Mouse (Mus musculus) neural tube, embryonic 14.5 days (tissue): ENCODE measurements around the gene D330045A20Rik. TPM values are rescaled to one million over a fixed set of nuclear protein-coding genes. Genes with fewer than 3 reads are reported as not detected.

ENCODE experiments used
- ATAC-seq: fragments of 200-750 bp; cut with Nextera tagmentation; 2 replicates; pipeline ENCODE4 v1.8.0; 2017; ENCODE audit warnings: low read depth, mild to moderate bottlenecking, moderate TSS enrichment, moderate library complexity
- H3K27ac ChIP-seq: fragments of 300-500 bp; sonication (generic); 2 replicates; pipeline ENCODE4 v1.5.1; 2014; ENCODE audit warnings: low read depth, mild to moderate bottlenecking, control low read depth, low read length, moderate library complexity, mixed read lengths
- H3K27me3 ChIP-seq: fragments of 300-500 bp; sonication (generic); 2 replicates; pipeline ENCODE4 v1.6.1; 2014; ENCODE audit warnings: low read length; ENCODE audit not compliant: control insufficient read depth, insufficient read depth
- H3K36me3 ChIP-seq: fragments of 300-500 bp; sonication (generic); 2 replicates; pipeline ENCODE4 v1.6.1; 2014; ENCODE audit warnings: low read length, mixed read lengths; ENCODE audit not compliant: control insufficient read depth, insufficient read depth
- H3K4me1 ChIP-seq: fragments of 300-500 bp; sonication (generic); 2 replicates; pipeline ENCODE4 v1.6.1; 2014; ENCODE audit warnings: low read length; ENCODE audit not compliant: control insufficient read depth, insufficient read depth
- H3K4me2 ChIP-seq: fragments of 300-500 bp; sonication (generic); 2 replicates; pipeline ENCODE4 v1.6.1; 2014; ENCODE audit warnings: mild to moderate bottlenecking, low read depth, low read length, control low read depth
- H3K4me3 ChIP-seq: fragments of 300-500 bp; sonication (generic); 2 replicates; pipeline ENCODE4 v1.5.1; 2014; ENCODE audit warnings: low read depth, low read length, control low read depth, mixed read lengths
- H3K9ac ChIP-seq: fragments of 300-500 bp; sonication (generic); replicated peaks from 2 replicates; pipeline ENCODE4 v1.6.1; 2014; ENCODE audit warnings: low read depth, mild to moderate bottlenecking, control low read depth, low read length, mixed read lengths
- H3K9me3 ChIP-seq: fragments of 300-500 bp; sonication (generic); 2 replicates; pipeline ENCODE4 v1.6.1; 2016; ENCODE audit warnings: low read length; ENCODE audit not compliant: control insufficient read depth
- WGBS: fragments of 180-500 bp; shearing (Covaris S2); extraction: QIAGEN DNeasy Blood & Tissue Kit; methylation state at CpG from one replicate; pipeline ENCODE4 v1.1.7; 2014; 5-methylcytosine and 5-hydroxymethylcytosine counted together
- polyA plus RNA-seq: library from polyadenylated mRNA; unstranded; fragments of >200 nt; fragmentation: Nextera tagmentation; extraction: Ambion mirVana; gene quantifications from 2 replicates; pipeline ENCODE4 v1.2.1, GENCODE M21; 2014

D330045A20Rik gene
- polyA plus RNA-seq, 1 experiment from 2014 or later, result 1.3 TPM

- H3K9me3 ChIP-seq, result no peaks in the 10 kb centered on the region
- H3K27me3 ChIP-seq, result no peaks in the 10 kb centered on the region
- no peak overlapping the region for H3K9ac ChIP-seq
- no peak overlapping the region for H3K27ac ChIP-seq
- no peak overlapping the region for H3K4me3 ChIP-seq
- no peaks in the 10 kb centered on the region for H3K4me1 ChIP-seq
- H3K4me2 ChIP-seq, result no peak overlapping the region
- no peaks in the 10 kb centered on the region for H3K36me3 ChIP-seq
- ATAC-seq, result no peak
- 72% methylated on average over 5 of the region's 5 CpGs for WGBS
Measured at GRCm38 (mm10) chrX:139524303-139525091, 44.3 kb downstream of the D330045A20Rik start.

GRCm38 (mm10) chrX:139525724-139526123 is 45.6 kb downstream of the D330045A20Rik start:
- WGBS, result 95% methylated on average over 2 of the region's 2 CpGs

GRCm38 (mm10) chrX:139526984-139527383 is 46.8 kb downstream of the D330045A20Rik start:
- no peak overlapping the region for H3K9ac ChIP-seq
- H3K27ac ChIP-seq, result no peak overlapping the region
- no peak overlapping the region for H3K4me2 ChIP-seq
- no peaks in the 10 kb centered on the region for H3K27me3 ChIP-seq
- no peak for ATAC-seq
- WGBS, result 93% methylated on average over 4 of the region's 4 CpGs
- H3K4me3 ChIP-seq, result no peak overlapping the region
- no peaks in the 10 kb centered on the region for H3K9me3 ChIP-seq
- no peaks in the 10 kb centered on the region for H3K4me1 ChIP-seq
- no peaks in the 10 kb centered on the region for H3K36me3 ChIP-seq

More at GRCm38 (mm10) chrX:139525724-139526123, 45.6 kb downstream of the D330045A20Rik start:
- Histone ChIP-seq H3K4me1 (no peaks in the 10 kb centered on the region), H3K36me3 (no peaks in the 10 kb centered on the region), H3K4me2 (no peak overlapping the region), H3K9ac (no peak overlapping the region), H3K27ac (no peak overlapping the region), H3K27me3 (no peaks in the 10 kb centered on the region), H3K9me3 (no peaks in the 10 kb centered on the region), H3K4me3 (no peak overlapping the region)
- no peak for ATAC-seq

GRCm38 (mm10) chrX:139529678-139530077 is 49.5 kb downstream of the D330045A20Rik start:
- H3K36me3 ChIP-seq, result no peaks in the 10 kb centered on the region
- H3K9me3 ChIP-seq, result no peaks in the 10 kb centered on the region
- H3K4me3 ChIP-seq, result no peak overlapping the region
- H3K27me3 ChIP-seq, result no peaks in the 10 kb centered on the region
- no peak overlapping the region for H3K27ac ChIP-seq
- H3K4me2 ChIP-seq, result no peak overlapping the region
- no peaks in the 10 kb centered on the region for H3K4me1 ChIP-seq
- no peak for ATAC-seq
- H3K9ac ChIP-seq, result no peak overlapping the region

GRCm38 (mm10) chrX:139532293-139532692 is 52.1 kb downstream of the D330045A20Rik start:
- 87% methylated on average over 4 of the region's 4 CpGs for WGBS
- no peak for ATAC-seq

GRCm38 (mm10) chrX:139537641-139538397 is 57.7 kb downstream of the D330045A20Rik start:
- H3K9ac ChIP-seq, result no peak overlapping the region
- no peaks in the 10 kb centered on the region for H3K27me3 ChIP-seq
- no peak overlapping the region for H3K4me3 ChIP-seq
- WGBS, result 75% methylated on average over 5 of the region's 5 CpGs
- no peaks in the 10 kb centered on the region for H3K36me3 ChIP-seq
- H3K4me2 ChIP-seq, result no peak overlapping the region
- H3K9me3 ChIP-seq, result no peaks in the 10 kb centered on the region
- no peak for ATAC-seq
- H3K4me1 ChIP-seq, result no peaks in the 10 kb centered on the region
- H3K27ac ChIP-seq, result no peak overlapping the region

More at GRCm38 (mm10) chrX:139532293-139532692, 52.1 kb downstream of the D330045A20Rik start:
- no peak overlapping the region for H3K4me2 ChIP-seq
- H3K9me3 ChIP-seq, result no peaks in the 10 kb centered on the region
- no peaks in the 10 kb centered on the region for H3K27me3 ChIP-seq
- no peak overlapping the region for H3K27ac ChIP-seq
- no peak overlapping the region for H3K9ac ChIP-seq
- H3K4me3 ChIP-seq, result no peak overlapping the region
- H3K36me3 ChIP-seq, result no peaks in the 10 kb centered on the region
- H3K4me1 ChIP-seq, result no peaks in the 10 kb centered on the region

GRCm38 (mm10) chrX:139543726-139544125 is 63.6 kb downstream of the D330045A20Rik start:
- H3K4me3 ChIP-seq, result no peak overlapping the region
- H3K4me2 ChIP-seq, result no peak overlapping the region
- 70% methylated on average over 7 of the region's 7 CpGs for WGBS
- no peak overlapping the region for H3K9ac ChIP-seq
- H3K27ac ChIP-seq, result no peak overlapping the region
- no peaks in the 10 kb centered on the region for H3K27me3 ChIP-seq
- no peaks in the 10 kb centered on the region for H3K9me3 ChIP-seq
- ATAC-seq, result no peak
- no peaks in the 10 kb centered on the region for H3K4me1 ChIP-seq
- no peaks in the 10 kb centered on the region for H3K36me3 ChIP-seq

GRCm38 (mm10) chrX:139550456-139550855 is 70.3 kb downstream of the D330045A20Rik start:
- Histone ChIP-seq H3K4me2 (no peak overlapping the region), H3K4me3 (no peak overlapping the region), H3K27me3 (no peaks in the 10 kb centered on the region), H3K4me1 (no peaks in the 10 kb centered on the region), H3K9me3 (no peaks in the 10 kb centered on the region), H3K36me3 (no peaks in the 10 kb centered on the region), H3K9ac (no peak overlapping the region), H3K27ac (no peak overlapping the region)
- no peak for ATAC-seq
- 74% methylated on average over 5 of the region's 5 CpGs for WGBS

- Histone ChIP-seq H3K4me3 (no peak overlapping the region), H3K4me2 (no peak overlapping the region), H3K27ac (no peak overlapping the region), H3K36me3 (no peaks in the 10 kb centered on the region), H3K27me3 (no peaks in the 10 kb centered on the region), H3K9ac (no peak overlapping the region), H3K9me3 (no peaks in the 10 kb centered on the region), H3K4me1 (no peaks in the 10 kb centered on the region)
- no peak for ATAC-seq
- WGBS, result 86% methylated on average over 2 of the region's 2 CpGs
Measured at GRCm38 (mm10) chrX:139552090-139552489, 71.9 kb downstream of the D330045A20Rik start.
